Mouse (Mus musculus) MEL (cell line): ENCODE data around the gene Morc2a. TPM values are rescaled to one million over a fixed set of nuclear protein-coding genes. Genes with fewer than 3 reads are reported as not detected.

Experiments used
- DNase-seq: peaks from one replicate; pipeline ENCODE4 v3.0.0; 2011; ENCODE audit warnings: low read depth, low spot score
- H3K27ac ChIP-seq: 2 replicates; pipeline ENCODE4 v1.5.1; 2012; ENCODE audit warnings: low read depth, mild to moderate bottlenecking, control low read depth, low read length, moderate library complexity; ENCODE audit not compliant: control insufficient read depth
- H3K27me3 ChIP-seq, 2 experiments: fragments of 150-350 bp in 1 of 2; sonication (generic) in 1 of 2; 2 replicates each; pipeline ENCODE4 v1.6.1; 2012; ENCODE audit warnings: low read length in 2 of 2, mild to moderate bottlenecking in 2 of 2, improper control_type of control experiment in 1 of 2, moderate library complexity in 1 of 2; ENCODE audit not compliant: insufficient read depth in 2 of 2, control insufficient read depth in 1 of 2
- H3K36me3 ChIP-seq, 2 experiments: 2 replicates each; pipeline ENCODE4 v1.6.1; 2012 to 2014; ENCODE audit warnings: low read length in 2 of 2, improper control_type of control experiment in 1 of 2, inconsistent platforms in 1 of 2, mild to moderate bottlenecking in 1 of 2; ENCODE audit not compliant: insufficient read depth in 2 of 2, control insufficient read depth in 1 of 2
- H3K4me1 ChIP-seq, 2 experiments: fragments of 150-350 bp in 1 of 2; sonication (generic) in 1 of 2; 2 replicates each; pipeline ENCODE4 v1.6.1; 2012; ENCODE audit warnings: low read length in 2 of 2, improper control_type of control experiment in 1 of 2, mild to moderate bottlenecking in 1 of 2; ENCODE audit not compliant: insufficient read depth in 2 of 2, control insufficient read depth in 1 of 2
- H3K4me3 ChIP-seq, 2 experiments: fragments of 150-350 bp in 1 of 2; sonication (generic) in 1 of 2; 2 replicates each; pipeline ENCODE4 v1.5.1; 2012; ENCODE audit warnings: low read depth in 2 of 2, low read length in 2 of 2, mild to moderate bottlenecking in 2 of 2, moderate library complexity in 2 of 2, control low read depth in 1 of 2, improper control_type of control experiment in 1 of 2; ENCODE audit not compliant: control insufficient read depth in 1 of 2, insufficient read depth in 1 of 2
- H3K79me2 ChIP-seq: 2 replicates; pipeline ENCODE4 v1.6.1; 2012; ENCODE audit warnings: mild to moderate bottlenecking, low read length, moderate library complexity; ENCODE audit not compliant: control insufficient read depth, poor library complexity, insufficient read depth
- H3K9ac ChIP-seq: 2 replicates; pipeline ENCODE4 v1.6.1; 2012; ENCODE audit warnings: low read depth, mild to moderate bottlenecking, control low read depth, low read length, moderate library complexity; ENCODE audit not compliant: control insufficient read depth, poor library complexity, severe bottlenecking
- H3K9me3 ChIP-seq: fragments of 150-350 bp; sonication (generic); replicated peaks from 2 replicates; pipeline ENCODE4 v1.6.1; 2012; ENCODE audit warnings: mild to moderate bottlenecking, low read length, improper control_type of control experiment, moderate library complexity; ENCODE audit not compliant: insufficient read depth
- BHLHE40 ChIP-seq: IDR thresholded peaks from 2 replicates; pipeline ENCODE4 v1.6.1; 2012; ENCODE audit warnings: low read depth, mild to moderate bottlenecking, inconsistent platforms, low read length, improper control_type of control experiment, borderline replicate concordance
- CHD2 ChIP-seq: IDR thresholded peaks from 2 replicates; pipeline ENCODE4 v1.6.1; 2011; ENCODE audit warnings: low read length, improper control_type of control experiment
- CTCF ChIP-seq, 3 experiments: IDR thresholded peaks in 2 of 3; conservative IDR thresholded peaks in 1 of 3; 2 replicates each; pipeline ENCODE4 v1.5.1; 2011 to 2012; ENCODE audit warnings: low read length in 3 of 3, low read depth in 2 of 3, mild to moderate bottlenecking in 2 of 3, improper control_type of control experiment in 1 of 3, inconsistent platforms in 1 of 3, mixed read lengths in 1 of 3, moderate library complexity in 1 of 3; ENCODE audit not compliant: control insufficient read depth in 1 of 3, insufficient read depth in 1 of 3, poor library complexity in 1 of 3, severe bottlenecking in 1 of 3
- ELF1 ChIP-seq: IDR thresholded peaks from 2 replicates; pipeline ENCODE4 v1.6.1; 2014; ENCODE audit warnings: low read depth, mild to moderate bottlenecking, inconsistent platforms, low read length, improper control_type of control experiment, moderate library complexity
- EP300 ChIP-seq, 2 experiments: IDR thresholded peaks; 2 replicates each; pipeline ENCODE4 v1.6.1; 2011; ENCODE audit warnings: improper control_type of control experiment in 2 of 2, low read length in 2 of 2, low read depth in 1 of 2, mild to moderate bottlenecking in 1 of 2
- ETS1 ChIP-seq: IDR thresholded peaks from 2 replicates; pipeline ENCODE4 v1.6.1; 2012; ENCODE audit warnings: low read depth, mild to moderate bottlenecking, inconsistent platforms, low read length, improper control_type of control experiment, moderate library complexity
- GATA1 ChIP-seq: IDR thresholded peaks from 2 replicates; pipeline ENCODE4 v1.6.1; 2011; ENCODE audit warnings: low read depth, low read length, improper control_type of control experiment
- JUND ChIP-seq: IDR thresholded peaks from 2 replicates; pipeline ENCODE4 v1.6.1; 2011; ENCODE audit warnings: low read depth, mild to moderate bottlenecking, improper control_type of control experiment, low read length
- KAT2A ChIP-seq: conservative IDR thresholded peaks from 2 replicates; pipeline ENCODE4 v1.6.1; 2012; ENCODE audit warnings: low read depth, low read length, improper control_type of control experiment, inconsistent platforms
- MAX ChIP-seq: IDR thresholded peaks from 2 replicates; pipeline ENCODE4 v1.6.1; 2011; ENCODE audit warnings: low read length, improper control_type of control experiment
- MAZ ChIP-seq: IDR thresholded peaks from 2 replicates; pipeline ENCODE4 v1.6.1; 2012; ENCODE audit warnings: low read depth, mild to moderate bottlenecking, inconsistent platforms, low read length, improper control_type of control experiment
- MYB ChIP-seq: IDR thresholded peaks from 2 replicates; pipeline ENCODE4 v1.6.1; 2011; ENCODE audit warnings: mild to moderate bottlenecking, low read depth, low read length, improper control_type of control experiment
- MYC ChIP-seq: IDR thresholded peaks from 2 replicates; pipeline ENCODE4 v1.6.1; 2011; ENCODE audit warnings: low read depth, mild to moderate bottlenecking, low read length, improper control_type of control experiment, moderate library complexity
- POLR2AphosphoS2 ChIP-seq: IDR thresholded peaks from 2 replicates; pipeline ENCODE4 v1.6.1; 2011; ENCODE audit warnings: low read length, improper control_type of control experiment
- POLR2AphosphoS5 ChIP-seq: IDR thresholded peaks from 2 replicates; pipeline ENCODE4 v1.6.1; 2012; ENCODE audit warnings: low read depth, borderline replicate concordance, mild to moderate bottlenecking, inconsistent platforms, low read length, moderate library complexity, mixed read lengths
- RAD21 ChIP-seq: IDR thresholded peaks from 2 replicates; pipeline ENCODE4 v1.6.1; 2011; ENCODE audit warnings: mild to moderate bottlenecking, low read depth, low read length, improper control_type of control experiment
- RCOR1 ChIP-seq: IDR thresholded peaks from 2 replicates; pipeline ENCODE4 v1.6.1; 2012; ENCODE audit warnings: low read depth, mild to moderate bottlenecking, inconsistent platforms, low read length, improper control_type of control experiment
- SIN3A ChIP-seq: IDR thresholded peaks from 2 replicates; pipeline ENCODE4 v1.6.1; 2012; ENCODE audit warnings: low read length, improper control_type of control experiment, inconsistent platforms
- SMC3 ChIP-seq: IDR thresholded peaks from 2 replicates; pipeline ENCODE4 v1.6.1; 2011; ENCODE audit warnings: low read depth, low read length, improper control_type of control experiment
- TBP ChIP-seq: IDR thresholded peaks from 2 replicates; pipeline ENCODE4 v1.8.0; 2011; ENCODE audit warnings: low read depth, low read length, improper control_type of control experiment
- TCF12 ChIP-seq: IDR thresholded peaks from 2 replicates; pipeline ENCODE4 v1.6.1; 2014; ENCODE audit warnings: low read depth, mild to moderate bottlenecking, inconsistent platforms, low read length, improper control_type of control experiment, moderate library complexity
- UBTF ChIP-seq: IDR thresholded peaks from 2 replicates; pipeline ENCODE4 v1.6.1; 2012; ENCODE audit warnings: low read depth, mild to moderate bottlenecking, inconsistent platforms, low read length, improper control_type of control experiment, moderate library complexity, borderline replicate concordance; ENCODE audit not compliant: insufficient read depth
- USF1 ChIP-seq: IDR thresholded peaks from 2 replicates; pipeline ENCODE4 v1.6.1; 2014; ENCODE audit warnings: low read depth, mild to moderate bottlenecking, inconsistent platforms, low read length, improper control_type of control experiment, moderate library complexity
- ZC3H11A ChIP-seq: IDR thresholded peaks from 2 replicates; pipeline ENCODE4 v1.6.1; 2012; ENCODE audit warnings: low read depth, mild to moderate bottlenecking, inconsistent platforms, low read length, improper control_type of control experiment
- ZKSCAN1 ChIP-seq: IDR thresholded peaks from 2 replicates; pipeline ENCODE4 v1.6.1; 2012; ENCODE audit warnings: low read depth, mild to moderate bottlenecking, inconsistent platforms, low read length, improper control_type of control experiment, moderate library complexity
- ZNF384 ChIP-seq: IDR thresholded peaks from 2 replicates; pipeline ENCODE4 v1.6.1; 2012; ENCODE audit warnings: low read depth, mild to moderate bottlenecking, inconsistent platforms, low read length, improper control_type of control experiment
- polyA plus RNA-seq, 2 experiments: library from polyadenylated mRNA; stranded (reverse) in 1 of 2; unstranded in 1 of 2; fragments of >175 nt in 1 of 2; fragments of >200 nt in 1 of 2; gene quantifications; 2 replicates each; pipeline versions ENCODE4 v1.2.1 to v1.2.4; 2012; ENCODE audit warnings: low replicate concordance in 2 of 2, low read depth in 1 of 2; ENCODE audit not compliant: insufficient read length in 2 of 2, insufficient read depth in 1 of 2, missing spikeins in 1 of 2
- total RNA-seq: library from RNA; depleted of rRNA; stranded (reverse); fragments of 300-350 nt; gene quantifications from 2 replicates; pipeline ENCODE4 v1.2.3, GENCODE M21; 2012

Gene Morc2a
- total and polyA plus RNA-seq, 3 experiments: 14.7 to 25.6 (median 23.4) TPM

GRCm38 (mm10) chr11:3686885-3687284 is 37.9 kb downstream of the Morc2a start:
- TF ChIP-seq JUND (no peak), TBP (no peak), ETS1 (no peak), UBTF (no peak), BHLHE40 (no peak), ZKSCAN1 (no peak), ELF1 (no peak), SIN3A (no peak), ZC3H11A (no peak), MAX (no peak), MYC (no peak), TCF12 (no peak), POLR2AphosphoS5 (no peak), ZNF384 (no peak), GATA1 (no peak), SMC3 (no peak), POLR2AphosphoS2 (no peak), MYB (no peak)
- TF ChIP-seq, all 39 proteins: peak for 0
- Histone ChIP-seq H3K4me3 (no peak overlapping the region), H3K27me3 (no peaks in the 10 kb centered on the region), H3K9me3 (no peaks in the 10 kb centered on the region), H3K9ac (no peak overlapping the region), H3K79me2 (no peaks in the 10 kb centered on the region), H3K4me1 (no peaks in the 10 kb centered on the region), H3K36me3 (peaks cover 0 to 14% of the 10 kb centered on the region in 2 experiments; a peak in 2 of 4 replicates), H3K27ac (no peak overlapping the region)
- no peak for DNase-seq

- H3K79me2 ChIP-seq: no peaks in the 10 kb centered on the region
- TF ChIP-seq RCOR1 (no peak), KAT2A (no peak), TBP (no peak), EP300 (IDR thresholded peaks at IDR 0.05; ENCODE audit: low read depth in 1 of 2, low read length in 2 of 2) (no peak), ELF1 (no peak), CHD2 (no peak), ZKSCAN1 (no peak), MAZ (no peak), ZC3H11A (no peak), MYC (no peak), USF1 (no peak), BHLHE40 (no peak), CTCF (IDR thresholded peaks at IDR 0.05 in 2 of 3, conservative IDR thresholded peaks at IDR 0.05 in 1 of 3; ENCODE audit: control insufficient read depth in 1 of 3, insufficient read depth in 1 of 3, low read depth in 2 of 3, low read length in 3 of 3, poor library complexity in 1 of 3, severe bottlenecking in 1 of 3) (no peak), RAD21 (no peak)
- no peak overlapping the region for H3K27ac ChIP-seq
- peaks cover 0 to 3% of the 10 kb centered on the region in 2 experiments; a peak in 1 of 4 replicates for H3K36me3 ChIP-seq
- H3K4me1 ChIP-seq: no peaks in the 10 kb centered on the region
- no peaks in the 10 kb centered on the region for H3K9me3 ChIP-seq
- no peak overlapping the region for H3K9ac ChIP-seq
- no peak overlapping the region for H3K4me3 ChIP-seq
- no peaks in the 10 kb centered on the region for H3K27me3 ChIP-seq
- DNase-seq: no peak
These were observed 42.8 kb downstream of the Morc2a start for GRCm38 (mm10) chr11:3691746-3692145.
